Mouse (Mus musculus) midbrain, postnatal 0 days (tissue): ENCODE results near the gene Cbs. TPM values are rescaled to one million over a fixed set of nuclear protein-coding genes. Genes with fewer than 3 reads are reported as not detected.

Source experiments
- ATAC-seq: fragments of 200-750 bp; cut with Nextera tagmentation; 2 replicates; pipeline ENCODE4 v1.8.0; 2017; ENCODE audit warnings: moderate number of reproducible peaks, mild to moderate bottlenecking, moderate TSS enrichment, moderate library complexity; ENCODE audit not compliant: low FRiP score
- DNase-seq: peaks from one replicate; pipeline ENCODE4 v3.0.0-alpha.2; 2015; ENCODE audit warnings: low spot score
- H3K27ac ChIP-seq: fragments of 300-500 bp; sonication (generic); 2 replicates; pipeline ENCODE4 v1.5.1; 2014; ENCODE audit warnings: low read depth, mild to moderate bottlenecking, low read length, mixed read lengths
- H3K27me3 ChIP-seq: fragments of 300-500 bp; sonication (generic); 2 replicates; pipeline ENCODE4 v1.6.1; 2014; ENCODE audit warnings: low read length, control low read depth, mixed read lengths; ENCODE audit not compliant: insufficient read depth
- H3K36me3 ChIP-seq: fragments of 300-500 bp; sonication (generic); 2 replicates; pipeline ENCODE4 v1.6.1; 2014; ENCODE audit warnings: low read length, control low read depth, mixed read lengths; ENCODE audit not compliant: insufficient read depth
- H3K4me1 ChIP-seq: fragments of 300-500 bp; sonication (generic); 2 replicates; pipeline ENCODE4 v1.6.1; 2014; ENCODE audit warnings: mild to moderate bottlenecking, control low read depth, antibody characterized with exemption, low read length, mixed read lengths; ENCODE audit not compliant: insufficient read depth
- H3K4me2 ChIP-seq: fragments of 300-500 bp; sonication (generic); 2 replicates; pipeline ENCODE4 v1.6.1; 2014; ENCODE audit warnings: low read depth, mild to moderate bottlenecking, low read length, mixed read lengths; ENCODE audit not compliant: poor library complexity, severe bottlenecking
- H3K4me3 ChIP-seq: fragments of 300-500 bp; sonication (generic); 2 replicates; pipeline ENCODE4 v1.5.1; 2014; ENCODE audit warnings: low read depth, mild to moderate bottlenecking, low read length, moderate library complexity
- H3K9ac ChIP-seq: fragments of 300-500 bp; sonication (generic); replicated peaks from 2 replicates; pipeline ENCODE4 v1.6.1; 2014; ENCODE audit warnings: mild to moderate bottlenecking, low read length, moderate library complexity, mixed read lengths; ENCODE audit not compliant: poor library complexity, severe bottlenecking
- H3K9me3 ChIP-seq: fragments of 300-500 bp; sonication (generic); 2 replicates; pipeline ENCODE4 v1.6.1; 2016; ENCODE audit warnings: low read length, control low read depth
- CTCF ChIP-seq: IDR thresholded peaks from 2 replicates; pipeline ENCODE4 v1.5.1; 2016; ENCODE audit warnings: antibody characterized with exemption, mild to moderate bottlenecking
- WGBS: fragments of 180-500 bp; shearing (Covaris S2); extraction: QIAGEN DNeasy Blood & Tissue Kit; methylation state at CpG from one replicate; pipeline ENCODE4 v1.1.7; 2014; 5-methylcytosine and 5-hydroxymethylcytosine counted together
- polyA plus RNA-seq: library from polyadenylated mRNA; unstranded; fragments of >200 nt; fragmentation: Nextera tagmentation; extraction: Ambion mirVana; gene quantifications from 2 replicates; pipeline ENCODE4 v1.2.1, GENCODE M21; 2015
- total RNA-seq: library from RNA; depleted of rRNA; stranded (reverse); fragments of >200 nt; gene quantifications from 2 replicates; pipeline ENCODE4 v1.2.3, GENCODE M21; 2014

Cbs gene
- total and polyA plus RNA-seq, 2 experiments from 2014 or later = 16.3 to 29.6 TPM

DNA sequence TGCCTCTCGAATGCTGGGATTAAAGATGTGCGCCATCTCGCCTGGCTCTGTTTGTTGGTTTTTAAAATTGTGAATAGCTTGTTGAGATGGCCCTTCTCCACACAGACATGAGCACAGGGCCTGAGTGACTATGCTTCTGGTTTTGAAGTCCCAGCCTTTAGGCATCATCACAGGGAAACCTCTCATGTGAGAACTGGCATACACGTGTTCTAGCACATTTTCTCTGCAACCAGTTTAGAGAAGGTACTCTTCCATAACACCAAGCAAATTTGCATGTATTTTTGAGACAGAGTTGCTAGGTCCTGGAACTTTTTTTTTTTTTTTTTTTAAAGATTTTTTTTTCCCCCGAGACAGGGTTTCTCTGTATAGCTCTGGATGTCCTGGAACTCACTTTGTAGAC is 19.6 kb upstream of the Cbs start:
- no peak overlapping the region for H3K4me3 ChIP-seq
- peaks cover 7% of the 10 kb centered on the region for H3K4me1 ChIP-seq
- H3K27ac ChIP-seq = no peak overlapping the region
- no peak overlapping the region for H3K9ac ChIP-seq
- ATAC-seq (no peak), DNase-seq (no peak)
- H3K27me3 ChIP-seq = no peaks in the 10 kb centered on the region
- H3K9me3 ChIP-seq = no peaks in the 10 kb centered on the region
- no peak for TF ChIP-seq CTCF
- H3K4me2 ChIP-seq = no peak overlapping the region
- H3K36me3 ChIP-seq = peaks cover 19% of the 10 kb centered on the region
- 83% methylated on average over 5 of the region's 5 CpGs for WGBS

DNA sequence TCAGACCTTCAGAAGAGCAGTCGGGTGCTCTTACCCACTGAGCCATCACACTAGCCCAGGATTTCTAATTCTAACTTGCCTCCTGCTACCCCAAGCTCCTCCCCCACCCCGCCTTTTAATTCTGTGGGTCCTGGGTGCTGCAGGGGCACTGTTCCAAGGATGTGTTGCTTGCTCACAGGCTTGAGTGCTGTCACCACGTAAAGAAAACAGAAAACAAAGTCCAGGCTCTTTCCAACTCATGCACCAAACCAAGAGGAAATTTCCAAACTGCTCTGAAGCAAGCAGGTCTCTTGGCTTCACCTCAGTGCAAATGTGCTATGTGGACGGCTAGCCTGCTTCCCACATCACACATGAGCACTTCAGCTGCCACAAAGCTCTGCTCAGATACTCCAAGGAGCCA is 18.3 kb upstream of the Cbs start:
- Histone ChIP-seq H3K27me3 (no peaks in the 10 kb centered on the region), H3K9me3 (no peaks in the 10 kb centered on the region), H3K4me1 (peaks cover 7% of the 10 kb centered on the region), H3K4me3 (no peak overlapping the region), H3K4me2 (no peak overlapping the region), H3K36me3 (peaks cover 31% of the 10 kb centered on the region), H3K9ac (no peak overlapping the region), H3K27ac (no peak overlapping the region)
- ATAC-seq (no peak), DNase-seq (no peak)
- 71% methylated on average over 4 of the region's 4 CpGs for WGBS
- TF ChIP-seq CTCF = no peak

DNA sequence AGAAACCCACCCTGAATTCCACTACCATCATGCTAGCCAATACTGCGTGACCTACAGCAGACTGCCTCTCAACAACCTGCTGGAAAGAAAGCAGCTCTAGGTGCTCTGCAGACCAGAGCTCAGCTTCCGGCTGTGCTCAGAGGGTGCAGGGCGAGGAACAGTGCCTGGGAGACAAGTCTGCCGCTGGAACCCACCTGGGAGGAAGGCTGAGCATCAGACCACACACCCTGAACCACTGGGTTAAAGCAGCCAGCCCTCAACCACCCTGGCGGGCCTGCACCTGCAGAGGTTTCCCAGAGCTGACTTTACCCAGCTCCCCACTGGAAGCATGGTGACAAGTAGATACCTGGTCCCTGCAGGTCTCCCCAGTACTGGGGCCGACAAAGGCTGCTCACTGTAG is 16.2 kb upstream of the Cbs start:
- ATAC-seq (no peak), DNase-seq (no peak)
- 87% methylated on average over 6 of the region's 6 CpGs for WGBS
- Histone ChIP-seq H3K36me3 (peaks cover 35% of the 10 kb centered on the region), H3K27ac (no peak overlapping the region), H3K27me3 (no peaks in the 10 kb centered on the region), H3K4me1 (peaks cover 7% of the 10 kb centered on the region), H3K4me2 (no peak overlapping the region), H3K9ac (no peak overlapping the region), H3K4me3 (no peak overlapping the region), H3K9me3 (no peaks in the 10 kb centered on the region)
- no peak for TF ChIP-seq CTCF

DNA sequence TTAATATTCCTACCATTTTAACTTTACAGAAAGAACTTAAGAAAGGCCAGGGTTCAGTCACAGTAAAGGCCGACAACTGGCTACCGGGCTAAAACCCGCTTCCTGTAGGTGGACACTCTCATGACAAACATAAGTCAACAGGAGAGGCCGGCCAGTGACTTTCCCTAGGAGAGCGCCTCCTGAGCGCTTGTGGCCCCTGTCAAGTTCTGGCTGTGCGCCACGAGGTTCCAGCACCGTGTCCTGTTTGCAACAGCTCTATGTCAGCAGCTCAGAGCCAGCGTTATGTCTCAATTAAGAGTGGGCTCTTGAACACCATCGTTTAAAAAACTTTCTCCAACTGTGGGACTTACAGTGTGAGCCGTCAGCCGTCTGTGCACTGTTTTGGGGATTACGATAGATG is 15.1 kb upstream of the Cbs start:
- H3K27ac ChIP-seq = no peak overlapping the region
- H3K4me1 ChIP-seq = 0 out of 2 replicates have a peak, but pooled peaks cover under 1% of the 10 kb centered on the region
- H3K9ac ChIP-seq = no peak overlapping the region
- 84% methylated on average over 14 of the region's 14 CpGs for WGBS
- H3K9me3 ChIP-seq = no peaks in the 10 kb centered on the region
- DNase-seq (no peak), ATAC-seq (no peak)
- TF ChIP-seq CTCF = no peak
- H3K4me2 ChIP-seq = no peak overlapping the region
- H3K4me3 ChIP-seq = no peak overlapping the region
- H3K27me3 ChIP-seq = no peaks in the 10 kb centered on the region
- peaks cover 41% of the 10 kb centered on the region for H3K36me3 ChIP-seq

DNA sequence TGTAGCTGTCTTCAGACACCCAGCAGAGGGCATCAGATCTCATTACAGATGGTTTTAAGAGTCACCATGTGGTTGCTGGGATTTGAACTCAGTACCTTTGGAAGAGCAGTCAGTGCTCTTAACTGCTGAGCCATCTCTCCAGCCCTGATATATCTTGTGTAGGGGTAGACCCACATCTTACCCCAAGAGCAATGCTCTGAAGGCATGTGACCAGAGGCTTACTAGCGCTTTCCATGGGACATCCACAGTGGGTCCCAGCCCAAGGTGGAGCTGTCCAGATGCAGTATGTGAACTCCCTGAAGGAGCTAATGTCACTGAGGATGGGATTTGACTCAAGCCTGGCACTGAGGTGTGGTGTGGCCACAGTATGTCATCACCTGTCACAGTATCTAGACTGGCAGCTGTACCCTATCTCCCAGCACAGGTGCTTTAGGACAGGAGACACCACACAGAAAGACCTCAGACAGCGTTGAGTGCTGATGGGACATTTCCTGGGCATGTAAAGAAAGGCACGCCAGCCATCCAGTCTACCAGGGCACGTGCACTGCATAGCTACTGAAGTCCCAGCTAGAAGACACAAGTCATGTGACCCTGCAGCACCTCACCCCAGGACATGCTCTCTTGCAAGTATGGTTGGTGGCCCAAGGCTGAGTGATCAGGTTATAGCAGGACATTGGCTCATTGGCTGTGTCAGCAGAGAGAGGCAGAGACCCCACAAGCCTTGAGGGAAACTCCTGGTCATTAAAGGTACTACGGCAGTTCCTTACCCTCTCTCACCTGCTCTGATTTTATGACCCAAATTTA is 9.4 kb upstream of the Cbs start:
- WGBS = 93% methylated on average over 5 of the region's 5 CpGs
- TF ChIP-seq CTCF = no peak
- Histone ChIP-seq H3K9me3 (no peaks in the 10 kb centered on the region), H3K4me3 (no peak overlapping the region), H3K27ac (no peak overlapping the region), H3K4me2 (no peak overlapping the region), H3K9ac (no peak overlapping the region), H3K36me3 (peaks cover 29% of the 10 kb centered on the region), H3K27me3 (no peaks in the 10 kb centered on the region), H3K4me1 (no peaks in the 10 kb centered on the region)
- no peak for DNase-seq
- ATAC-seq = peak; percentile 38; the same call in 1 of the 2 replicates

DNA sequence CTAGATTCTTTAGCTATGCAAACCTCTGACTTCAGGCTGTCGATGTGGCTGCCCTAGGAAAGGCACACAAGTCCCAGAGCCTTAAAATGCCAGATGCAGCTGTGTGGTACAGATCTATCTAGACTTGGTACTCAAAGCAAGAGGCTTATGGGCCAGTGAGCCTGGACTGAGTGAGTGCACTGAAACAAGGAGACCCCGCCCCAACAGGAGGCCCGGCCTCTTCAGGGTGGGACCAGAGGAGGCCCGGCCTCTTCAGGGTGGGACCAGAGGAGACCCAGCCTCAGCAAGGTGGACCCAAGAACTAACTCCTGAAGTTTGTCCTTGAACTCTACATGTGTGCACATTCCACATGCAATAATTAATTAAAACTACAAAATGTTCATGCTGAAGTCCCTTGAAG is 5.9 kb upstream of the Cbs start:
- ATAC-seq = no peak
- peaks cover 13% of the 10 kb centered on the region for H3K36me3 ChIP-seq
- H3K9ac ChIP-seq = no peak overlapping the region
- no peak overlapping the region for H3K4me3 ChIP-seq
- TF ChIP-seq CTCF = no peak
- 75% methylated on average over 4 of the region's 4 CpGs for WGBS
- no peak overlapping the region for H3K27ac ChIP-seq
- H3K9me3 ChIP-seq = no peaks in the 10 kb centered on the region
- DNase-seq = no peak
- no peaks in the 10 kb centered on the region for H3K27me3 ChIP-seq
- no peak overlapping the region for H3K4me2 ChIP-seq
- no peaks in the 10 kb centered on the region for H3K4me1 ChIP-seq
